ENCODE assay signal across 8 mouse cellular contexts in the genomic region with DNA sequence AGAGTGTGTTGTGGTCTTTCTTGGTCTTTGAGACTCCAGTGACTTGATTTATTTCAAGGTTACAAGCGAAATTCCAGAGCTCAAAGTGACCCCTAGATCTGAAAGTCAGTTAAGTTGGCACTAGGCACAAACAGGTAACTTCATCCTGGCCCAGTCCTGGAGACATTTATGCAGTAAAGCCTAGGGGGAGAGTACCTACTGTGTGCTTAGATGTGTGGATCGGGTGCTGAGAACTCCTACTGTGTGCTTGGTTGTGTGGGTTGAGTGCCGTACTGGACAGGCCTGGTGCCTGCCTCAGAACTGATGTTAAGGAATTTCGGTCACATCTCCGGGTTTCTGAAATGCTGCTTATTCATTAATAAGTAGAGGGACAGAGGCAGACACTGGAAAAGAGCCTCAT. TPM values are rescaled to one million over a fixed set of nuclear protein-coding genes. Genes with fewer than 3 reads are reported as not detected.
DNase-seq lines count a peak whose midpoint lies in the region; ATAC-seq and TF ChIP-seq lines count a peak whose summit lies in the region.

No protein-coding gene starts in this region.

- peak overlapping the region; percentile 94 for H3K9ac ChIP-seq in lung, embryonic 14.5 days
- peak overlapping the region; percentile 91 for H3K9ac ChIP-seq in embryonic facial prominence, embryonic 15.5 days
- peak overlapping the region; percentile 96 for H3K9ac ChIP-seq in intestine, embryonic 16.5 days (ENCODE audit: low read depth, low read length)
- H3K9ac ChIP-seq in neural tube, embryonic 13.5 days = peak overlapping the region; percentile 90

- H3K4me1 ChIP-seq in lung, embryonic 14.5 days (ENCODE audit: insufficient read depth) = 0 out of 2 replicates have a peak, but pooled peaks cover 7% of the 10 kb centered on the region
- peaks cover 18% of the 10 kb centered on the region for H3K4me1 ChIP-seq in embryonic facial prominence, embryonic 15.5 days
- peaks cover 7% of the 10 kb centered on the region; the same call in 1 of the 2 replicates for H3K4me1 ChIP-seq in intestine, embryonic 16.5 days (ENCODE audit: control insufficient read depth, insufficient read depth, low read length)
- H3K4me1 ChIP-seq in neural tube, embryonic 13.5 days (replicated peaks) = peaks cover 24% of the 10 kb centered on the region

- H3K9me3 ChIP-seq in lung, embryonic 14.5 days (ENCODE audit: low read depth, low read length) = no peaks in the 10 kb centered on the region
- H3K9me3 ChIP-seq in embryonic facial prominence, embryonic 15.5 days (replicated peaks) = no peaks in the 10 kb centered on the region
- no peaks in the 10 kb centered on the region for H3K9me3 ChIP-seq in intestine, embryonic 16.5 days (ENCODE audit: control insufficient read depth, low read length)
- no peaks in the 10 kb centered on the region for H3K9me3 ChIP-seq in neural tube, embryonic 13.5 days

- no peak for TF ChIP-seq CTCF in lung, embryonic 14.5 days (IDR thresholded peaks at IDR 0.05; ENCODE audit: low read depth)

- 83% methylated on average over 5 of the region's 5 CpGs for WGBS in lung, embryonic 14.5 days
- WGBS in embryonic facial prominence, embryonic 15.5 days = 81% methylated on average over 5 of the region's 5 CpGs
- 82% methylated on average over 5 of the region's 5 CpGs for WGBS in intestine, embryonic 16.5 days
- WGBS in neural tube, embryonic 13.5 days = 85% methylated on average over 5 of the region's 5 CpGs

- ATAC-seq in lung, embryonic 14.5 days (ENCODE audit: insufficient read depth) = no peak
- ATAC-seq in embryonic facial prominence, embryonic 15.5 days (ENCODE audit: insufficient number of reproducible peaks, low FRiP score, low TSS enrichment, low read depth) = no peak
- no peak for ATAC-seq in intestine, embryonic 16.5 days
- ATAC-seq in neural tube, embryonic 13.5 days (ENCODE audit: low read depth) = no peak

- no peak overlapping the region for H3K27ac ChIP-seq in lung, embryonic 14.5 days (ENCODE audit: low read depth)
- no peak overlapping the region for H3K27ac ChIP-seq in embryonic facial prominence, embryonic 15.5 days (replicated peaks)
- H3K27ac ChIP-seq in intestine, embryonic 16.5 days (ENCODE audit: low read length) = no peak overlapping the region
- H3K27ac ChIP-seq in neural tube, embryonic 13.5 days (replicated peaks) = no peak overlapping the region

- no peak for DNase-seq in lung, embryonic 14.5 days
- DNase-seq in lung, postnatal 10 days = no peak
- no peak for DNase-seq in embryo, embryonic 10.5 days (ENCODE audit: low spot score)
- DNase-seq in embryo, embryonic 9.5 days (ENCODE audit: extremely low spot score) = no peak
- DNase-seq in frontal cortex, postnatal 14 days (ENCODE audit: low spot score in 2 of 2) = no peak

- peak overlapping the region; percentile 90 for H3K4me2 ChIP-seq in lung, embryonic 14.5 days
- peak overlapping the region; percentile 66 for H3K4me2 ChIP-seq in embryonic facial prominence, embryonic 15.5 days (replicated peaks)
- peak overlapping the region; percentile 72 for H3K4me2 ChIP-seq in intestine, embryonic 16.5 days (ENCODE audit: low read depth, low read length)
- H3K4me2 ChIP-seq in neural tube, embryonic 13.5 days = peak overlapping the region; percentile 88

- no peaks in the 10 kb centered on the region for H3K27me3 ChIP-seq in lung, embryonic 14.5 days (ENCODE audit: insufficient read depth, low read length)
- no peaks in the 10 kb centered on the region for H3K27me3 ChIP-seq in embryonic facial prominence, embryonic 15.5 days
- H3K27me3 ChIP-seq in intestine, embryonic 16.5 days (replicated peaks; ENCODE audit: control insufficient read depth, insufficient read depth, low read length) = no peaks in the 10 kb centered on the region
- H3K27me3 ChIP-seq in neural tube, embryonic 13.5 days = no peaks in the 10 kb centered on the region

- H3K4me3 ChIP-seq in lung, embryonic 14.5 days (ENCODE audit: low read depth, low read length) = peak overlapping the region; percentile 96
- H3K4me3 ChIP-seq in embryonic facial prominence, embryonic 15.5 days (replicated peaks) = peak overlapping the region; percentile 93
- H3K4me3 ChIP-seq in intestine, embryonic 16.5 days (ENCODE audit: low read length) = peak overlapping the region; percentile 97
- peak overlapping the region; percentile 86 for H3K4me3 ChIP-seq in neural tube, embryonic 13.5 days

- peaks cover 38% of the 10 kb centered on the region for H3K36me3 ChIP-seq in lung, embryonic 14.5 days (ENCODE audit: insufficient read depth)
- H3K36me3 ChIP-seq in embryonic facial prominence, embryonic 15.5 days = peaks cover 32% of the 10 kb centered on the region
- peaks cover 12% of the 10 kb centered on the region; the same call in 1 of the 2 replicates for H3K36me3 ChIP-seq in intestine, embryonic 16.5 days (ENCODE audit: control insufficient read depth, insufficient read depth, low read length)
- peaks cover 39% of the 10 kb centered on the region for H3K36me3 ChIP-seq in neural tube, embryonic 13.5 days

RNA-seq across cellular contexts. Expression of a gene that starts 1.1 kb away (rescaled TPM):
- 39.1 and 40.9 TPM in 2 replicates for polyA plus RNA-seq in lung, embryonic 14.5 days (2014; fragmentation: Nextera tagmentation; extraction: Ambion mirVana)
- polyA plus RNA-seq in embryonic facial prominence, embryonic 15.5 days (2015; fragmentation: Nextera tagmentation; extraction: Ambion mirVana) = 47.4 and 50.2 TPM in 2 replicates
- 26.4 and 30.4 TPM in 2 replicates for polyA plus RNA-seq in intestine, embryonic 16.5 days (2015; fragmentation: Nextera tagmentation; extraction: Ambion mirVana)
- 46.1 and 47.3 TPM in 2 replicates for polyA plus RNA-seq in neural tube, embryonic 13.5 days (2015; fragmentation: Nextera tagmentation; extraction: Ambion mirVana)

RNA-seq across cellular contexts. Expression of a gene that starts 1.2 kb away (rescaled TPM):
- polyA plus RNA-seq in lung, embryonic 14.5 days (2014; fragmentation: Nextera tagmentation; extraction: Ambion mirVana) = 1.5 and 3.0 TPM in 2 replicates
- 2.8 and 3.4 TPM in 2 replicates for polyA plus RNA-seq in embryonic facial prominence, embryonic 15.5 days (2015; fragmentation: Nextera tagmentation; extraction: Ambion mirVana)
- polyA plus RNA-seq in intestine, embryonic 16.5 days (2015; fragmentation: Nextera tagmentation; extraction: Ambion mirVana) = 7.8 and 9.7 TPM in 2 replicates
- polyA plus RNA-seq in neural tube, embryonic 13.5 days (2015; fragmentation: Nextera tagmentation; extraction: Ambion mirVana) = 1.3 and 1.6 TPM in 2 replicates

RNA-seq across cellular contexts. Expression of a gene that starts 42.8 kb away (rescaled TPM):
- polyA plus RNA-seq in lung, embryonic 14.5 days (2014; fragmentation: Nextera tagmentation; extraction: Ambion mirVana) = 1.7 and 1.8 TPM in 2 replicates
- 2.0 and 2.4 TPM in 2 replicates for polyA plus RNA-seq in embryonic facial prominence, embryonic 15.5 days (2015; fragmentation: Nextera tagmentation; extraction: Ambion mirVana)
- 4.5 and 5.3 TPM in 2 replicates for polyA plus RNA-seq in intestine, embryonic 16.5 days (2015; fragmentation: Nextera tagmentation; extraction: Ambion mirVana)
- polyA plus RNA-seq in neural tube, embryonic 13.5 days (2015; fragmentation: Nextera tagmentation; extraction: Ambion mirVana) = 1.6 and 2.0 TPM in 2 replicates

RNA-seq across cellular contexts. Expression of a gene that starts 49.6 kb away (rescaled TPM):
- polyA plus RNA-seq in lung, embryonic 14.5 days (2014; fragmentation: Nextera tagmentation; extraction: Ambion mirVana) = 79.2 and 83.9 TPM in 2 replicates
- 60.5 and 65.2 TPM in 2 replicates for polyA plus RNA-seq in embryonic facial prominence, embryonic 15.5 days (2015; fragmentation: Nextera tagmentation; extraction: Ambion mirVana)
- polyA plus RNA-seq in intestine, embryonic 16.5 days (2015; fragmentation: Nextera tagmentation; extraction: Ambion mirVana) = 27.9 and 30.7 TPM in 2 replicates
- polyA plus RNA-seq in neural tube, embryonic 13.5 days (2015; fragmentation: Nextera tagmentation; extraction: Ambion mirVana) = 83.7 and 89.1 TPM in 2 replicates
